In the genomic region with DNA sequence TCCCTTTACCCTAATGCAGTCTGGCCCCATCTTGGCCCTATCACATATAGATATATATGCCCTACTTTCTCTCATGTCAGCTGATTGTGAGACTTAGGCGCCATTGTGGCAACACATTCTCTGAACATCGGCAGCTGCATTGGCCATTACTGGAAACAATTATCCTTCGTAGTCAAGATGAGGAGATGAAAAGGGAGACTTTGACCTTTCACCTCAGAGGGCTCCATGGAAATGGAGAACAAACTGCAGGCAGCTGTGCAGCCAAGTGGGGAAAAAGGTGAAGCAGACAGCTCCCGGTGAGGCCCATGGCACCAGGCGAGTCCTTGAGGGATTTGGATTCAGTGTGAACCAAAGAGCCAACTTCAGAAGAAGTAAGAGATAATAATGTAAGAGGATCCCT, we compare ENCODE assay signal across 19 mouse cellular contexts.
"Had no signal": no experiment of that assay in that cellular context is flagged by ENCODE, and none has a peak within 500 bp of the region (broad histone marks: within the 10 kb centered on the region; RNA-seq: fewer than 3 reads in every experiment).

No protein-coding gene starts in this region.

- ATAC-seq: intestine, embryonic 15.5 days; lung, postnatal 0 days; midbrain, embryonic 15.5 days had no signal

- H3K4me2 ChIP-seq: intestine, embryonic 15.5 days; limb, embryonic 12.5 days; midbrain, embryonic 11.5 days; midbrain, embryonic 15.5 days; neural tube, embryonic 13.5 days; stomach, embryonic 15.5 days had no signal

- H3K36me3 ChIP-seq: intestine, embryonic 15.5 days had no signal

- H3K4me1 ChIP-seq: intestine, embryonic 15.5 days; limb, embryonic 12.5 days; midbrain, embryonic 15.5 days; neural tube, embryonic 13.5 days; stomach, embryonic 15.5 days had no signal

- H3K9me3 ChIP-seq: intestine, embryonic 15.5 days; limb, embryonic 12.5 days; midbrain, embryonic 15.5 days; neural tube, embryonic 13.5 days; stomach, embryonic 15.5 days had no signal

- H3K27ac ChIP-seq: intestine, embryonic 15.5 days; kidney, postnatal 0 days; limb, embryonic 12.5 days; liver, embryonic 14.5 days; midbrain, embryonic 15.5 days; neural tube, embryonic 13.5 days; stomach, embryonic 15.5 days had no signal

- H3K9ac ChIP-seq: intestine, embryonic 15.5 days; limb, embryonic 12.5 days; liver, embryonic 14.5 days; midbrain, embryonic 15.5 days; neural tube, embryonic 13.5 days; stomach, embryonic 15.5 days had no signal

- H3K27me3 ChIP-seq: intestine, embryonic 15.5 days; limb, embryonic 12.5 days; midbrain, embryonic 15.5 days; neural tube, embryonic 13.5 days; stomach, embryonic 15.5 days had no signal

- H3K4me3 ChIP-seq: intestine, embryonic 15.5 days; limb, embryonic 12.5 days; midbrain, embryonic 15.5 days; neural tube, embryonic 13.5 days; stomach, embryonic 15.5 days had no signal

- DNase-seq: kidney, adult 18-20 months; layer of hippocampus, adult 9-11 months; liver; lung, adult 2 months; lung, postnatal 4 days; retina, postnatal 1 day; right cerebral cortex, postnatal 4 days; spleen, adult 18-20 months; thymus, adult 2 months; thymus, postnatal 36 days had no signal
